Comparison of ENCODE assay signal across 18 mouse cellular contexts in genomic region chr10:121636276-121636675, GRCm38 (mm10). TPM values are rescaled to one million over a fixed set of nuclear protein-coding genes. Genes with fewer than 3 reads are reported as not detected.
"Had no signal": no experiment of that assay in that cellular context is flagged by ENCODE, and none has a peak within 500 bp of the region (broad histone marks: within the 10 kb centered on the region; RNA-seq: fewer than 3 reads in every experiment).

No protein-coding gene starts in this region.

- H3K9me3 ChIP-seq: neural tube, embryonic 12.5 days; neural tube, embryonic 13.5 days; neural tube, embryonic 15.5 days; stomach, embryonic 15.5 days had no signal

- DNase-seq: retina, postnatal 1 day; right cerebral cortex, adult 18-20 months; right cerebral cortex, postnatal 14 days; right cerebral cortex, postnatal 25 days; right cerebral cortex, postnatal 4 days; spleen, adult 18-20 months; thymus, adult 18-20 months; thymus, adult 2 months; thymus, postnatal 14 days; thymus, postnatal 25 days; thymus, postnatal 4 days had no signal

- H3K9ac ChIP-seq: neural tube, embryonic 12.5 days; neural tube, embryonic 13.5 days; neural tube, embryonic 15.5 days; stomach, embryonic 15.5 days had no signal

- H3K36me3 ChIP-seq: neural tube, embryonic 12.5 days; neural tube, embryonic 13.5 days; neural tube, embryonic 15.5 days; stomach, embryonic 15.5 days had no signal

- H3K4me2 ChIP-seq: neural tube, embryonic 12.5 days; neural tube, embryonic 13.5 days; neural tube, embryonic 15.5 days; stomach, embryonic 15.5 days had no signal

- H3K4me1 ChIP-seq: neural tube, embryonic 12.5 days had no signal

- H3K27ac ChIP-seq: neural tube, embryonic 12.5 days; neural tube, embryonic 13.5 days; neural tube, embryonic 15.5 days; stomach, embryonic 15.5 days; stomach, postnatal 0 days had no signal

- H3K4me3 ChIP-seq: neural tube, embryonic 12.5 days; neural tube, embryonic 13.5 days; neural tube, embryonic 15.5 days; stomach, embryonic 15.5 days had no signal

- H3K27me3 ChIP-seq: stomach, embryonic 15.5 days had no signal

RNA-seq across cellular contexts. Expression of gene D930020B18Rik, which starts 5.1 kb away (rescaled TPM):
- total RNA-seq: neutrophil, adult 5-6 weeks had no signal
- polyA plus RNA-seq: neural tube, embryonic 12.5 days; spleen, adult 2 months had no signal
